Mouse (Mus musculus) kidney, adult 2 months (tissue): Measurements from ENCODE around the gene 4930519G04Rik. TPM values are rescaled to one million over a fixed set of nuclear protein-coding genes. Genes with fewer than 3 reads are reported as not detected.
A peak's percentile ranks its signal among the peaks of the same experiment; 100 is the strongest.
"Not testable (repeated sequence)": the region's sequence is repeated elsewhere in the genome, so short reads cannot be mapped to it uniquely, and the experiment has no call there.

Experiments
- DNase-seq: peaks from one replicate; pipeline ENCODE4 v3.0.0; 2021
- H3K27ac ChIP-seq: fragments of 200-500 bp; 2 replicates; pipeline ENCODE4 v1.5.1; 2012; ENCODE audit warnings: low read depth, low read length, control low read depth, inconsistent platforms; ENCODE audit not compliant: insufficient read depth
- H3K27me3 ChIP-seq: fragments of 200-500 bp; replicated peaks from 2 replicates; pipeline ENCODE4 v1.6.1; 2012; ENCODE audit warnings: mild to moderate bottlenecking, moderate library complexity, low read length, inconsistent platforms; ENCODE audit not compliant: control insufficient read depth, insufficient read depth
- H3K36me3 ChIP-seq: fragments of 200-500 bp; 2 replicates; pipeline ENCODE4 v1.6.1; 2012; ENCODE audit warnings: mild to moderate bottlenecking, moderate library complexity, low read length, inconsistent platforms; ENCODE audit not compliant: control insufficient read depth, insufficient read depth
- H3K4me1 ChIP-seq: fragments of 200-500 bp; 2 replicates; pipeline ENCODE4 v1.6.1; 2011; ENCODE audit warnings: low read length; ENCODE audit not compliant: control insufficient read depth, insufficient read depth
- H3K4me3 ChIP-seq: fragments of 200-500 bp; 2 replicates; pipeline ENCODE4 v1.5.1; 2011; ENCODE audit warnings: mild to moderate bottlenecking, low read depth, low read length, control low read depth; ENCODE audit not compliant: insufficient read depth
- CTCF ChIP-seq: fragments of 200-500 bp; conservative IDR thresholded peaks from 2 replicates; pipeline ENCODE4 v1.5.1; 2011; ENCODE audit warnings: low read depth, mild to moderate bottlenecking, control low read depth, low read length, moderate library complexity, mixed read lengths; ENCODE audit not compliant: insufficient read depth, insufficient read length
- POLR2A ChIP-seq: fragments of 200-500 bp; IDR thresholded peaks from one replicate; pipeline ENCODE4 v1.6.1; 2011; ENCODE audit warnings: low read depth, low read length, control low read depth
- WGBS: fragments of 180-500 bp; shearing (Covaris S2); methylation state at CpG from one replicate; pipeline ENCODE4 v1.1.7; 2018; 5-methylcytosine and 5-hydroxymethylcytosine counted together
- polyA plus RNA-seq: library from polyadenylated mRNA; depleted of rRNA; stranded (reverse); fragments of >200 nt; gene quantifications from 2 replicates; pipeline ENCODE4 v1.2.3, GENCODE M21; 2012

Gene 4930519G04Rik
- polyA plus RNA-seq, 1 experiment = not detected

GRCm38 (mm10) chr5:114842674-114843073, 10.8 kb upstream of the 4930519G04Rik start:
- 85% methylated on average over 5 of the region's 5 CpGs for WGBS
- Histone ChIP-seq H3K27ac (no peak overlapping the region), H3K36me3 (no peaks in the 10 kb centered on the region), H3K27me3 (no peaks in the 10 kb centered on the region), H3K4me1 (no peaks in the 10 kb centered on the region), H3K4me3 (no peak overlapping the region)
- DNase-seq = no peak
- no peak for TF ChIP-seq POLR2A
- no peak for TF ChIP-seq CTCF

- not testable (repeated sequence) for H3K36me3 ChIP-seq, H3K27me3 ChIP-seq, H3K4me1 ChIP-seq, H3K4me3 ChIP-seq, H3K27ac ChIP-seq, DNase-seq
- 84% methylated on average over 2 of the region's 2 CpGs for WGBS
Observed at GRCm38 (mm10) chr5:114844371-114844770, 9.1 kb upstream of the 4930519G04Rik start.

DNA sequence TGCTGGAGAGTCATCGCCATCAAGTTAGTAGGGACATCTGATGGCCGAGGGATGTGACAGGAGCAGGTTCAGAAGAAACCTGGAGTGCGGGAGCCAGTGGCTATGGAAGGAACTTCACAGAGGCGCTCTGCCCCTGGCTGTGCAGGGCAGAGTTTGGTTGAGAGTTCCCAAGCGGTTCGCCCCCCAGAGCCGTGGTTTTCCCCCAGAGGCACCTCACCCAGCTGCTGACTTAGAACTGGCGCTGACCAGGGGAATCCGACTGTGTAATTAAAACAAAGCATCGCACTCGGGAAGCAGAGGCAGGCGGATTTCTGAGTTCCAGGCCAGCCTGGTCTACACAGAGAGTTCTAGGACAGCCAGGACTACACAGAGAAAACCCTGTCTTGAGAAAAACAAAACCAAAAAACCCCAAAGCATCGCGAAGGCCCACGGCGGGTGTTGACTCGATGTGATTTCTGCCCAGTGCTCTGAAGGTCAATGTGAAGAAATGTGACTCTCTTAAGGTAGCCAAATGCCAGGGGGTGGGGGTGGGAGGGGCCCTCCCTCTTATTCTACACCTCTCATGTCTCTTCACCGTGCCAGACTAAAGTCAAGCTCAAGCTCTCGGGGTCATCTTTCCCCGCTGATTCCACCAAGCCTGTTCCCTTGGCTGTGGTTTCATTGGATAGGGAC, 1.8 kb upstream of the 4930519G04Rik start:
- Histone ChIP-seq H3K27ac (no peak overlapping the region), H3K36me3 (no peaks in the 10 kb centered on the region), H3K27me3 (no peaks in the 10 kb centered on the region), H3K4me3 (no peak overlapping the region), H3K4me1 (no peaks in the 10 kb centered on the region)
- TF ChIP-seq POLR2A (no peak), CTCF (no peak)
- DNase-seq = no peak
- WGBS = 84% methylated on average over 20 of the region's 20 CpGs

GRCm38 (mm10) chr5:114858582-114858981, 5.1 kb downstream of the 4930519G04Rik start, which contains the start of gene Gm9936:
Gene Gm9936 (minus strand): TSS chr5:114858682.
- peaks cover 3% of the 10 kb centered on the region; the same call in 1 of the 2 replicates for H3K4me1 ChIP-seq
- H3K27me3 ChIP-seq = no peaks in the 10 kb centered on the region
- WGBS = 81% methylated on average over 12 of the region's 12 CpGs

GRCm38 (mm10) chr5:114859253-114859652, 5.8 kb downstream of the 4930519G04Rik start:
- WGBS = 6% methylated on average over 18 of the region's 18 CpGs
- TF ChIP-seq CTCF (peak; percentile 87), POLR2A (no peak)
- Histone ChIP-seq H3K27me3 (no peaks in the 10 kb centered on the region), H3K4me3 (no peak overlapping the region), H3K36me3 (no peaks in the 10 kb centered on the region), H3K27ac (no peak overlapping the region), H3K4me1 (peaks cover 3% of the 10 kb centered on the region; the same call in 1 of the 2 replicates)
- peak; percentile 57 for DNase-seq

More at GRCm38 (mm10) chr5:114858582-114858981, 5.1 kb downstream of the 4930519G04Rik start, which contains the start of gene Gm9936:
- TF ChIP-seq CTCF (no peak), POLR2A (no peak)
- no peak for DNase-seq
- Histone ChIP-seq H3K36me3 (no peaks in the 10 kb centered on the region), H3K4me3 (no peak within 1 kb of the TSS), H3K27ac (no peak within 1 kb of the TSS)

- TF ChIP-seq CTCF (no peak), POLR2A (no peak)
- peak; percentile 75 for DNase-seq
- 28% methylated on average over 6 of the region's 6 CpGs for WGBS
Observed at GRCm38 (mm10) chr5:114861730-114862129, 8.3 kb downstream of the 4930519G04Rik start.

GRCm38 (mm10) chr5:114864813-114865212, 11.3 kb downstream of the 4930519G04Rik start:
- no peak overlapping the region for H3K4me3 ChIP-seq
- WGBS = 77% methylated on average over 7 of the region's 7 CpGs
- DNase-seq = no peak
- H3K4me1 ChIP-seq = peaks cover 3% of the 10 kb centered on the region; the same call in 1 of the 2 replicates
- no peaks in the 10 kb centered on the region for H3K36me3 ChIP-seq
- no peak for TF ChIP-seq POLR2A
- no peak for TF ChIP-seq CTCF
- H3K27ac ChIP-seq = no peak overlapping the region
- H3K27me3 ChIP-seq = no peaks in the 10 kb centered on the region

More at GRCm38 (mm10) chr5:114861730-114862129, 8.3 kb downstream of the 4930519G04Rik start:
- H3K4me3 ChIP-seq = no peak overlapping the region
- no peaks in the 10 kb centered on the region for H3K36me3 ChIP-seq
- no peak overlapping the region for H3K27ac ChIP-seq
- H3K4me1 ChIP-seq = peaks cover 3% of the 10 kb centered on the region; the same call in 1 of the 2 replicates
- no peaks in the 10 kb centered on the region for H3K27me3 ChIP-seq

DNA sequence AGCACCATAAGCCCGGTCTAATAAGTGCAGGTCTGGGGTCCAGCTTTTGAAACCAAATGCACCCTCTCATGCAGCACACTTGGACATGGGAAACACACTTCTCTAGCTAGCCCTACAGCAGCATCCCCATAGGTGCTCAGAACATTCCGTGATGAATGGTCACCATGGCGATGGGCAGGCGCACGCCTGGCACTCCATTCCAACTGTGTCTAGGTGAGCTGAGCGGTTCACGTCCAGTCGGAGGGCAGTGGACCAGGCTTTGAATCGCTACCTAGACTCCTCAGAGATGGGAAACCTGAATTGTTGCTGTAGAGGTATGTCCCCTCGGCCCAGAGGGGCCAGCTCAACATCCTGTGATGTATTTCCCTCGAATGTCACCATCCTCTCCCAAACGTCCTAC, 11.8 kb downstream of the 4930519G04Rik start:
- Histone ChIP-seq H3K4me3 (no peak overlapping the region), H3K36me3 (no peaks in the 10 kb centered on the region), H3K27me3 (no peaks in the 10 kb centered on the region), H3K27ac (no peak overlapping the region), H3K4me1 (peaks cover 3% of the 10 kb centered on the region; the same call in 1 of the 2 replicates)
- DNase-seq = no peak
- 92% methylated on average over 12 of the region's 12 CpGs for WGBS
- TF ChIP-seq POLR2A (no peak), CTCF (no peak)
